Mouse (Mus musculus): ENCODE measurements around the gene Tsfm. TPM values are rescaled to one million over a fixed set of nuclear protein-coding genes. Genes with fewer than 3 reads are reported as not detected.
"Not testable (repeated sequence)": the region's sequence is repeated elsewhere in the genome, so short reads cannot be mapped to it uniquely, and the experiment has no call there.

The Tsfm gene
- total RNA-seq, 2 experiments from 2014 or later, result 28.0 to 29.0 TPM

DNA sequence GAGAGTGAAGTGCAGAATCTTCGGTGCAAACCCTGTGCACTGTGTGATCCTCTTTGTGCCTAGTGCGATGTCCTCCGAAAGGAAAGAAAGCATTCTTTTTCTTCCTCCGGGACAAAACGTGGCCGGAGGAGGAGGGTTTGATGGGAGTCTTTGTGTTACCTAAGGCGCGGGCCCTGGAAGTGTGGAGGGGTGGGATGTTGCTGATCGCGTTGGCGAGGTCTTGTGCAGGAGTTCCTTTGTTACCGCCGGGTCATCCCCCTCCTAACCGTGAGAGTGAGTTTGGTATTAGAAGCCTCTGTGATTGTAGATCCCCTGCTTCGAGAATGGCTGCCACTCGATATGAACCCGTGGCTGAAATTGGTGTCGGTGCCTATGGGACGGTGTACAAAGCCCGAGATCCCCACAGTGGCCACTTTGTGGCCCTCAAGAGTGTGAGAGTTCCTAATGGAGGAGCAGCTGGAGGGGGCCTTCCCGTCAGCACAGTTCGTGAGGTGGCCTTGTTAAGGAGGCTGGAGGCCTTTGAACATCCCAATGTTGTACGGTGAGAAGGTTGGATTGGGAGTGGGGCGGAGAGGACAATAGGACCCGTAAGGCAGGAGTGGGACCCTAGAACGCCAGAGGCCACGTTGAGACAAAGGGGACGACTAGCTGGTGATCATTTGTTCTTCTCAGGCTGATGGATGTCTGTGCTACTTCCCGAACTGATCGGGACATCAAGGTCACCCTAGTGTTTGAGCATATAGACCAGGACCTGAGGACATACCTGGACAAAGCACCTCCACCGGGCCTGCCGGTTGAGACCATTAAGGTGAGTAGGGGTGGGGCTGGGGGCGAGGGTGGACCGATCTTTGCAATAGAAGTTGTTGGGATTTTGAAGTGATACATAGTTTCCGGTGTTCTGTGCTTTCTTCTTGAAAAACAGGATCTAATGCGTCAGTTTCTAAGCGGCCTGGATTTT, 33.6 kb upstream of the Tsfm start:
- DNase-seq (ENCODE audit: low spot score in 2 of 2), result no peak

DNA sequence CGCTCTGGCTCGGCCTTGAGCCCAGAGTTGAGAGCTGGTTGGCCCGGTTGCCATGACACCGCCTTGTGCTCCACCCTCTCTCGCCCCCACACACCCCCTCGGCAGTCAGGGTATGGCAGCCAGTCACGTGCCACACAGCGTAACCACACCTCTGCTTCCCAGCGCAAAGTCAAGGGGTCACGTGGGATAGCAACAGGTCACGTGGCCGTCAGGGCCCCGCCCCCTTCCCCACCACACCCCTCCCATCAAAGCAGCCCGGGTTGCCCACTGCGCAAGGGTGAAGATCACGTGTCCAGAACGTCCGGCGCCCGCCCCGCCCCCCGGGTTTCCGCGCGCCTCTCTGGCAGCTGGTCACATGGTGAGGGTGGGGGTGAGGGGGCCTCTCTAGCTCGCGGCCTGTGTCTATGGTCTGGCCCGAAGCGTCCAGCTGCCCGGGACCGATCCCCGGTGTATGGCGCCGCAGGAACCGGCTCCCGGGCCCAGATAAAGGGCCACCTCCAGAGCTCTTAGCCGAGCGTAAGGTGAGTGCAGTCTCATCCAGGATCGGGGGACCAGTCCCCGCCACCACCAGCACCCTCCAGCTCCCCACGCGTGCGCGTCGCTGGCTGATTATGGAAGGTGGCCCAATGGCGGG, 32.7 kb upstream of the Tsfm start, which contains the start of gene Cdk4:
Gene Cdk4, plus strand, starts transcription at position 296 of the 634 bp plus-strand sequence.
- peak; percentile 97 to 99 for DNase-seq (ENCODE audit: low spot score in 2 of 2)

DNA sequence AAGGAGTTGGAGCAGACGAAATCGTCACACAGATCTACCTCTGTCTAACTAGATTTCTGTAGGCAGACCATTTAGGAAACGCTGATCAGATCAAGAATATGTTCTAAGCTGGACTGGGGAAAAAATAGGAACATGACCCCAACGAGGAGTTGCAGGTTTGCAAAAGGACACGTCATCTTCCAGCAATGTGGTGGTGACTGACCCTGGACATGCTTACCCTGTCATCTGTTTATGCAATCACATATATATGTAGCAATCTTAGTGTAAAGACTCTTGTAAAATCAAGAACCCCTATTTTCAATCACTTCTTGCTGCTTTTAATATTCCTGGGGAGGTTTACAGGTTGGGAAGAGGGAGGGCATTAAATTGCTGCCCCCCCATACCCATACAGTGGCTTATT, 31.9 kb upstream of the Tsfm start:
- DNase-seq (ENCODE audit: low spot score in 2 of 2), result no peak

DNA sequence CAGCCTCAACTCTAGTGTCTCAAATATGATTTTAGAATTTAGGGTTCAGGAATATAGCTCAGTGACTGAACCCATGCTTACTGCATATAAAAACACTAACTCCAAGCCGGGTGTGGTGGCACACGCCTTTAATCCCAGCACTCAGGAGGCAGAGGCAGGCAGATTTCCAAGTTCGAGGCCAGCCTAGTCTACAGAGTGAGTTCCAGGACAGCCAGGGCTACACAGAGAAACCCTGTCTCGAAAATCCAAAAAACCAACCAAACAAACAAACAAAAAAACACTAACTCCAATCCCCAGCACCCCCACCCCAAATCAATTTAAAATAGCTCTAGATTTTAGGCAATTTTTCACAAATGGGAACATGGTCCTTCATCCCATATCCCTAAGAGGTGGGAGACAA, 31.5 kb upstream of the Tsfm start:
- DNase-seq (ENCODE audit: low spot score in 2 of 2), result not testable (repeated sequence)

DNA sequence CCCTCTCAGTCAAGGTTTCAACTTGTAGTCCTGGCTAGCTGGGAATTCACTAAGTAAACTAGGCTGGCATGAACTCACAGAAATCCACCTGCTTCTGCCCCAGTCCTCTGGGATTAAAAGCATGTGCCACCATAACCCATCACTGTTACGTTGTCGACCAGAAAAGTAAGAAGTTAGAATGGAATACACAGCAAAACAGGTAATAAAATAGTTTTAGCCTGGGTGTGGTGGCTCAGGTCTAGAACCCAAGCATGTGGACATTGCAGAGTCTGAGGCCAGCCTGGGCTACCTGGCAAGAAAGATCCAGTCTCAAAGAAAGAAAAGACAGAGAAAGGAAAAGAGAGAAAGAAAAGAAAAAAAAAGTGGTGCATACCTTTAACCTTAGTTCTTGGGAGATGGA, 30.9 kb upstream of the Tsfm start:
- DNase-seq (ENCODE audit: low spot score in 2 of 2), result no peak

DNA sequence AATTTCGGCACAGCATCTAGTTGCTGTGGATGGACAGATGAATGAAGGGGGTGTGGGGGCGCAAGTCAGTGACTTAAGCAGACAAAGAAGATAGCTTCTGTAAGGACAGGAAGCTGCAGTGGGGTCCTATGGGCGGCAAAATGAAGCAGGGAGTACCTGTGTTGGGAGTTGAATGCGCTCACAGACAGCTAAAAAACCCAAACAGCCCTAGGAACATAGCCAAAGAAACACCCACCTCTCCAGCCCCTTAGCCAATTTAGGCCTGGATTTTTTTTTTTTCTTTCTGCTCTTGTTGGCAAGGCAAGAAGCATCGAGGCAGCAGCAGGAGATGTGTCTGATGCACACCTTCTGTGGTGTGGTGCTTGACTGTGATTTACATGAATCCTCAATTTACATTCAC, 30.4 kb upstream of the Tsfm start:
- DNase-seq (ENCODE audit: low spot score in 2 of 2), result no peak

DNA sequence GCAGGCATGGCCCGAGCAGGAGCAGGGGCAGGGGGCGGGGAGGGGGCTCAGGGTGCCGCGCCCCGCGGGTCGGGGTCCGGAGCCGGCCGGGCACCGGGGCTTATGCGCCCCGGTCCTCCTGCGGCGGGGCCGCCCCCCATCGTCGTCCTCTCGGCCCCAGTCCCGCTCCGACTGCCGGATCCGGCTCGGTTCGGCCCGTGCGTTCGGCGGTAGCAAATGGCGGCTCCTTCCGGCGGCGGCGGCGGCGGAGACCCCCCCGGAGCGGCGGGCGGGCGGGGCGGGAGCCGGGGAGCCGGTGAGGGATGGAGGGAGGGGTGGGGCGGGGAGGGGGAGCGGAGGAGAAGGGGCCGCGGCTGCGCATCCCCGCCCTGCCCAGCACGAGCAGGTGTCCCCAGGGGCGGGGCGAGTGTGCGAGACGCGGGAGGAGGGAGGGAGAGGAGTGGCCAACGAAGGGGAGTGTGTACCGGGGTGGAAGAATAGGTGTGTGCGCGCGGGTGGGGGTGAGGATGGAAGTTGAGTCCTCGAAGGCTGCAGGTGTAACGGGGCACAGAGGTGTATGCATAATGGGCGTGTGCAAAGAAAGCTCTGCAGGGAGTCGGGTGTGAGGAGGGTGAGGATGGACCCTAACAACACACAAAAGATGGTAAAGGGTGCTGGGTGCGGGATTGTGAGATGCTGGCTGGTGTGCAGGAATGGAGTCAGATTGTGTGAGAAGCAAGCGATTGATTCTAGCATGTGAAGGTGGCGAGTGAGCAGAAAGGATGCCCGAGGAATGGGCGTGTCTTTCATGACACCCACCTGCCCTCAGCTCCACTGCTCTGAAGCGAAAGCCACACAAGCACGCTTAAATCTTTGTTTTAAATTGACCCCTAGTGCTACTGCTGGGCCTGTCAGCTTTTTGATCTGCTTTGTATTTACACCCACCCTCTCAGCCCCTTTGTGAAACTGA, 29.6 kb upstream of the Tsfm start, which contains the start of gene March9:
Gene March9, minus strand, starts transcription at position 217 of the 949 bp plus-strand sequence.
- DNase-seq (ENCODE audit: low spot score in 2 of 2), result peak in 1 of 2 experiments; percentile 75

DNA sequence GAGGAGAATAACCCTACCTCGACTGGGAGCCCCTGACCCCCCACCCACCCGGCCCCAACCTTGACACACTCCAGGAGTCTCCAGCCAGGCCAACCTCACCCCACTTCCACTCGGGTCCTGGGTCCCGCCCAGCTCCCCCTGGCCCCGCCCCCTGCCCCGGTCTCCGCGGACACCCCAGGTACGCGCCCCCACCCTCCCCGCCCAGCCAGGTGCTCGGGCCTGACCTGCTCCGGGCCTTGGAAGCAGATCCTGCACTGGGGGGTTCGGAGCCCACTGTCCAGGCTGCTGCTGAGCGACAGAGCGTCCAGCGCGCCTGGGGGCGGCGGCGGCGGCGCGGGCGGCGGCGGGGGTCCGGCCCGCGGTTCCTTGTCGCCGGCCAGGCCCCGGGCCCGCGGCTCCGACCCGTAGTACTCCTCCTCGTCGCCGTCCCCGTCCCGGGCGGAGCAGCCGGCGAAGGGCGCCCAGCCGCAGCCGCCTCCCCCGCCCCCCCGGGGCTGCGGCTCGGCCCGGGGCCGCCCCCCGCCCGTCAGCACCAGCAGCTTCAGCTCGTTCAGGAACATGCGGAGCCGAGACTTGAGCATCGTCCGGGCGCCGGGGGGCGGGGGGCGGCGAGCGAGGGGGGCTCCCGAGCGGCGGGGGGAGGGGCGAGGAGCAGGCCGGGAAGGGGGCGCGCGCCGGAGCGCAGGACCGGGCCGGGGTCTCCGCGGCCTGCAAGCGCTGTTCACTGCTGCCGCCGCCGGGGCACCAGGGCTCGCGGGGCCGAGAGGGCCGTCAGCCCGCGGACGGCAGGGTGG, 28.7 kb upstream of the Tsfm start:
- no peak for DNase-seq (ENCODE audit: low spot score in 2 of 2)

DNA sequence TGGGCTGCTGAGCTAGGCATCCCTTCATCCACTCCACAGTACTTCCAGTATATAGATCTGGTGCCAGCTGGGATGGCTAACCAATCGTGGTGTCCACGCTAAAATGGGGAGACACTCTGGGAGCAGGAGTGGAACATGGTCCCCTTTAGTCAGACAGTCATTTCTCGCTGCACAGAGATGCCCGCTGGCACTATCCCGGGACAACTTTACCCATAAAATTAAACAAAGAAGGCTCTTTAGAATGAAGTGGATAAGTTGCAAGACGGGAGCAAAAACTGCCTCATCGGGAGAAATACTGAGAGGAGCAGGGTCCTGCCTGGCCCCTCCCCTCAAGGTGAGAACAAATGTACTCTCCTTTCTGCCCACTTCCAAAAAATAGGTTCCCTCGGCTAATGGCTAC, 28.1 kb upstream of the Tsfm start:
- no peak for DNase-seq (ENCODE audit: low spot score in 2 of 2)

DNA sequence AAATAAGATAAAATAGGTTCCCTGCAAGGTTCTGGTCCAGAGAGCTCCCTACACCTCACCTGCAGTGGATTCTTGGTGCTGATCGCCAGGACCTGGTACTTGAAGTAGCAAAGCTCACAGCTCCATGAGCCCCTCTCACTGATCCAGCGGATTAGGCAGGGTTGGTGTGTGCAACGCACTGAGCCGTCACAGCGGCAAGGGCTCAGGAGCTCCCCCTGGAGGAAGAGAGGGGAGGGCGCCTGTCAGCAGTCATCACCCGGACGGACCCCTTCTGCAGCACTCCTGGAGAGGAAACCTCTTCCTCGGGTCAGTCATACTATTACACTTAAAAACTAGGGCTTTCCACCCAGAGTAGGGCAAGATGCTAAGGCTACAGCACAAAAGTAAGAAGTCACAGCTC, 27.5 kb upstream of the Tsfm start:
- DNase-seq (ENCODE audit: low spot score in 2 of 2), result peak; percentile 76 to 83

DNA sequence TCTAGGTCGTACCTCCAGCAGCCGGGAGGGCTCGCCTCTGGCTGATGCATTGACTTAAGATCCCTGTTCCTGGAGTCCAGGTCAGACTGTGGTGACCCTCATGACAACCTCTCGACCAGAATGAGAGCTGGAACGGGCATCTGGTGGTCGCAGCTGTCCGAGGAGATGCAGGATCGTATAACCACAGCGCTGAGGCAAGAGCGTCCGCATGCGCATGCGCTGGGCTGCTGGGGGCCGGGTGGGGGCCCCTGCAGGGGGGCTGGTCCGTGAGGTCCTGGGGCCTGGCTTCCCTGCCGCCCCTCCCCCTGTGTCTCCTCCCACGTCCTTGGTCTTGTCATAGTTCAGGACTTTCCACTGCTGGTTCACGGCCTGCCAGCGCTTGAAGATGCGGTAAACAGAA, 25.9 kb upstream of the Tsfm start:
- DNase-seq (ENCODE audit: low spot score in 2 of 2), result no peak

DNA sequence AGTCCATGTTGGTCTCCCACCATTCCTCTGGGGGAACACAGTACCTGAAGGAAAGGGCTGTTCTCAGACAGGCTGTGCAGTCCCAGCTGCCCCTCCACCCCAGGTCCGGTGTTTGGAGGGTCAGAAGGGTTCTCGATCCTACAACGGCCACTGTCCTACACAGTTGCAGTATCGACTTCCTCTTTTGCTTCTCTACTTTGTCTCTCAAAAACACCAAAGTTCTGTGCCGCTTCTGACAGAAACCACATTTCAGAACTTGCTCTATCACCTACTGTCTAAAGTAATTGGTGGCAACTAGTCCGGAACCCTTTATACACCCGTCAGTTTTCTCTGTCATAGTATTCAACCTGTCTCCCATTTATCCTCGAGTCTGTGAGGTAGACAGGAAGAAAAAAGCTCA, 24.8 kb upstream of the Tsfm start:
- no peak for DNase-seq (ENCODE audit: low spot score in 2 of 2)

DNA sequence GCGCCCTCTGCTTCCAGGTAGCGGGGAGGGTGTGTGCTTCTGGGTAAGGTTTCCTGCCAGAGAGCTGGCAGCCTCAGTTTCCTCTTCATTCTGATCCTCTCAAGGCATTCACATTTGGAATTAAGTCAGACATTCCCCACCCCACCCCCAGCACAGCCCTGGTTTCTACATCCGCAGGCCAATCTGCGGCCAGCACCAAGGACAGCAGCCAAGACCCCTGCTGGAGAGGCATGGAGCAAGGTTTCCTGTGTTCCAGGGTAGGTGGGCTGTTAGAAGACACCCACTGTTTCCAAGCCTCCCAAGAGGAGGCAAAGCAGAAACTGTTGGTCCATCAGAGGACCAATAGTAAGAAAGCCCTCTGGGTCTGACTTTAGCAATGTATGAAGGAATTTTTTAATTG, 24.0 kb upstream of the Tsfm start:
- no peak for DNase-seq (ENCODE audit: low spot score in 2 of 2)

DNA sequence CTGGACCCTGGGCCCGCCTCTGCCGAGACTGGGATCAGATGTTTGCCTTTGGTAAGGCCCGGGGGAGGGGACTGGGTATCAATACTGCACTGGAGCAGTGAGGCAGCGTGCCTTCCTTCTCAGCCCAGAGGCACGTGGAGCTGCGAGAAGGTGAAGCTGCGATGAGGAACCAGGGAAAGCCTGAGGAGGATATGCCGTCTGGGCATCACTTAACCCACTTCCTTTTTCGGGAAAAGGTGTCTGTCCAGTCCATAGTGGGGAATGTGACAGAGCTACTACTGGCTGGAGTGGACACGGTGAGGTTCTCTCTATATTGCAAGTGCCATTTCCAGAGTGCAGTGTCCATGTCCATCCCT, 19.5 kb upstream of the Tsfm start:
- no peak for DNase-seq (ENCODE audit: low spot score in 2 of 2)

DNA sequence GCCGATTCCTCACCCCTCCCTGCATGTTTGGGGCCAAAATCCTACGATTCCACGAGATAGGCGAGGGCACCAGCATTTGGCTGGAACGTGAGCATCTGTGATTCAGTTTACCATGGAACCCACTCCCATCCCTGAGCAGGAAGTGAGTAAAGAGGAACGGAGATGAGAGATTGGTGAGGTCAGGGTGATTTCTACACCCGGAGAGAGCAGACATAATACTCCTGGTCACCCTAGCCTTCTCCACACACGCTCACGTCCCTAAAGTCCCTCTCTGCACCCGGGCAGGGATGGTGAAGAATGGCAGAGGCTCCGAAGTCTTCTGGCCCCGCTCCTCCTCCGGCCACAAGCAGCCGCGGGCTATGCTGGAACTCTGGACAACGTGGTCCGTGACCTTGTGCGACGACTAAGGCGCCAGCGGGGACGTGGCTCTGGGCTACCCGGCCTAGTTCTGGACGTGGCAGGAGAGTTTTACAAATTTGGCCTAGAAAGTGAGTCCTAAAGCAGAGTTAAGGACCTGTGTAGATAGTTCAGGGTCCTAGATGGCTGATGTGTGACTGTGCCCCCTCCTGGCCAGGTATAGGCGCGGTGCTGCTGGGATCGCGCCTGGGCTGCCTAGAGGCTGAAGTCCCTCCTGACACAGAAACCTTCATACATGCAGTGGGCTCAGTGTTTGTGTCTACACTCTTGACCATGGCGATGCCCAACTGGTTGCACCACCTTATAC, 18.9 kb upstream of the Tsfm start:
- no peak for DNase-seq (ENCODE audit: low spot score in 2 of 2)

DNA sequence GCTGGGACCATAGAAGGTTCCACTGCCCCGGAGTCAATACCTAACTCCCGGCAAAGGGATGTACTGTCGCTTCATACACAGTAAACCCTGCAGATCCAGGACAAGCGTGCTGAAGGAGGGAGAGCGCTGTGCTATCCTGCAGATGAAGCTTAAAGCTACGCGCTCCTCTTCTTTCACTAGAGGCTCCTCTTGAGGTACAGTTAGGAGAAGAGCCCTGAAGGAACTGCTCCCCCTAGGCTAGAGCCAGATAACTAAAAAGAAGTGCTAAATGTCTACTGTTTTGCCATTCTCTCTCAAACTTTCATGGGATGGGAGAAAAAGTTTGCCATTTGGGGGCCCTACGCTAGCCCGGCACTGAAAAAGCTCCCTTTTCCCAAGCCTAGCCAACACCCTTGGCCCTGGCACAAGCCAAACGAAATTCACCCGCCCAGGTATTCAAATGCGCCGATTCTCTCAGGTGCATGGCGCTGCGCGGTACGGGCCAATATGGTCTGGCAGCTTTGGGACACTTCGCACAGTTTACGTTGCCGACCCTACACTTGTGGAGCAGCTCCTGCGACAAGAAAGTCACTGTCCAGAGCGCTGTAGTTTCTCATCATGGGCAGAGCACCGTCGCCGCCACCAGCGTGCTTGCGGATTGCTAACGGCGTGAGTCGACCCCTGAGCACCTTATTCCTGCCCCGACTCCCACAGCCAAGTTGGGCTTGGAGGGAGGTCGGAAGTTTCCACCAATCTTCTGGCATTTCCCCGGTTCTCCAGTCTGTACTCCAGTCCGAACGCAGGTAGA, 18.2 kb upstream of the Tsfm start:
- no peak for DNase-seq (ENCODE audit: low spot score in 2 of 2)

DNA sequence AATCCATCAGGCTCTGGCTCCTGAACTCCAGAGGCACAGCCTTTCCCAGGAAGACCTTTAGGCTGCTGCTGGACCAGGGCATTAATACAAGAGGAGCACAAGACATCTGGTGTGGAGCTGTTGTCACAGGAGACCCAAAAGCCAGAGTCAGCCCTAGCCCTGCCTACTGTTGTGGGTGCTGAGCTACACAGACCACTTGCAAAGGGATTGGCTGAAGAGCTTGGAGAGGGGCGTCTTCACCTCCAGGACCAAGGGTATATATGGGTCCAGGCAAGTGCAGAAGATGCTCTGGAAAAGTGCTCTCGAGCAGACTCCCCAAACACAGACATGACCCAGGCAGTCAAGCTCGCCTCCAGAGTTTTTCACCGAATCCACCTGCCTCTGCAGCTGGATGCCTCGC, 17.3 kb upstream of the Tsfm start, which contains the start of gene Cyp27b1:
Gene Cyp27b1, plus strand, starts transcription at position 297 of the 400 bp plus-strand sequence.
- DNase-seq (ENCODE audit: low spot score in 2 of 2), result no peak

DNA sequence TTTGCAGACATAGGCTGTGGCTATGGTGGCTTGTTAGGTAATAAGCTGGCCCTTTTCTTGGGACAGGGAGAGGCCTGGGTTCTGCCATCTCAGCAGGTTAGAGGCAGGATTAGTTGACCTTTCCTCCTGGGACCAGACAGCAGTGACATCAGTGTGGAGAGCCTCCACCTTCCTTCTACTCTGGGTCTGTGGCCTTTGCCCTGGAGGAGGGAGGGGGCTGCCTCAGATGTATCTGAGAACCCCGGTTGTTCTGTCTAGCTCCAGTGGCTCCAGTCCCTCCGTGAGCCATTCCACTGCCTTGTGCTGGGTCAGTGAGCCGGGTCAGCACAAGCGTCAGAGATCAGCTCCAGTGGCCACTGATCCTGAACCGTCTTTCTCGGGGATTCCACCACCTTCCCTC, 12.5 kb upstream of the Tsfm start:
- no peak for DNase-seq (ENCODE audit: low spot score in 2 of 2)

All from layer of hippocampus, adult 18-20 months (tissue).